Mouse (Mus musculus): ENCODE data around the gene Hes3.

Gene Hes3

GRCm38 (mm10) chr4:152305991-152306390 is 14.5 kb upstream of the Hes3 start:
- DNase-seq (ENCODE audit: low spot score in 2 of 2), result no peak

GRCm38 (mm10) chr4:152304685-152305084 is 13.2 kb upstream of the Hes3 start:
- no peak for DNase-seq (ENCODE audit: low spot score in 2 of 2)

GRCm38 (mm10) chr4:152303172-152303571 is 11.7 kb upstream of the Hes3 start:
- no peak for DNase-seq (ENCODE audit: low spot score in 2 of 2)

GRCm38 (mm10) chr4:152302012-152302411 is 10.6 kb upstream of the Hes3 start:
- no peak for DNase-seq (ENCODE audit: low spot score in 2 of 2)

GRCm38 (mm10) chr4:152300375-152300774 is 8.9 kb upstream of the Hes3 start:
- DNase-seq (ENCODE audit: low spot score in 2 of 2), result no peak

GRCm38 (mm10) chr4:152298836-152299235 is 7.4 kb upstream of the Hes3 start:
- DNase-seq (ENCODE audit: low spot score in 2 of 2), result no peak

- DNase-seq (ENCODE audit: low spot score in 2 of 2), result peak; percentile 97 to 98
Observed at GRCm38 (mm10) chr4:152296874-152297861, 5.7 kb upstream of the Hes3 start, which contains the start of gene Icmt. Gene Icmt (plus strand): TSS chr4:152297227.

- no peak for DNase-seq (ENCODE audit: low spot score in 2 of 2)
Observed at GRCm38 (mm10) chr4:152296371-152296770, 4.9 kb upstream of the Hes3 start.

- DNase-seq (ENCODE audit: low spot score in 2 of 2), result no peak
Observed at GRCm38 (mm10) chr4:152295916-152296315, 4.5 kb upstream of the Hes3 start.

GRCm38 (mm10) chr4:152294188-152294929 is 2.9 kb upstream of the Hes3 start:
- no peak for DNase-seq (ENCODE audit: low spot score in 2 of 2)

- DNase-seq (ENCODE audit: low spot score in 2 of 2), result no peak
Observed at GRCm38 (mm10) chr4:152292102-152292765, 772 bp upstream of the Hes3 start.

GRCm38 (mm10) chr4:152290991-152291390 is 471 bp downstream of the Hes3 start:
- DNase-seq (ENCODE audit: low spot score in 2 of 2), result no peak

GRCm38 (mm10) chr4:152290385-152290784 is 1.1 kb downstream of the Hes3 start:
- DNase-seq (ENCODE audit: low spot score in 2 of 2), result no peak

GRCm38 (mm10) chr4:152288398-152288945 is 3.0 kb downstream of the Hes3 start:
- DNase-seq (ENCODE audit: low spot score in 2 of 2), result no peak

- no peak for DNase-seq (ENCODE audit: low spot score in 2 of 2)
Observed at GRCm38 (mm10) chr4:152287317-152288120, 3.9 kb downstream of the Hes3 start.

- no peak for DNase-seq (ENCODE audit: low spot score in 2 of 2)
Observed at GRCm38 (mm10) chr4:152286887-152287286, 4.6 kb downstream of the Hes3 start.

GRCm38 (mm10) chr4:152286183-152286582 is 5.3 kb downstream of the Hes3 start:
- no peak for DNase-seq (ENCODE audit: low spot score in 2 of 2)

- no peak for DNase-seq (ENCODE audit: low spot score in 2 of 2)
Observed at GRCm38 (mm10) chr4:152285505-152285904, 6.0 kb downstream of the Hes3 start.

GRCm38 (mm10) chr4:152283186-152283950 is 8.1 kb downstream of the Hes3 start:
- peak; percentile 60 to 74 for DNase-seq (ENCODE audit: low spot score in 2 of 2)

- DNase-seq (ENCODE audit: low spot score in 2 of 2), result no peak
Observed at GRCm38 (mm10) chr4:152282721-152283120, 8.7 kb downstream of the Hes3 start.
